Mouse (Mus musculus): ENCODE results near the gene Cptp. TPM values are rescaled to one million over a fixed set of nuclear protein-coding genes. Genes with fewer than 3 reads are reported as not detected.

Gene Cptp
- total RNA-seq, 2 experiments from 2014 or later: 21.7 to 28.9 TPM

DNA sequence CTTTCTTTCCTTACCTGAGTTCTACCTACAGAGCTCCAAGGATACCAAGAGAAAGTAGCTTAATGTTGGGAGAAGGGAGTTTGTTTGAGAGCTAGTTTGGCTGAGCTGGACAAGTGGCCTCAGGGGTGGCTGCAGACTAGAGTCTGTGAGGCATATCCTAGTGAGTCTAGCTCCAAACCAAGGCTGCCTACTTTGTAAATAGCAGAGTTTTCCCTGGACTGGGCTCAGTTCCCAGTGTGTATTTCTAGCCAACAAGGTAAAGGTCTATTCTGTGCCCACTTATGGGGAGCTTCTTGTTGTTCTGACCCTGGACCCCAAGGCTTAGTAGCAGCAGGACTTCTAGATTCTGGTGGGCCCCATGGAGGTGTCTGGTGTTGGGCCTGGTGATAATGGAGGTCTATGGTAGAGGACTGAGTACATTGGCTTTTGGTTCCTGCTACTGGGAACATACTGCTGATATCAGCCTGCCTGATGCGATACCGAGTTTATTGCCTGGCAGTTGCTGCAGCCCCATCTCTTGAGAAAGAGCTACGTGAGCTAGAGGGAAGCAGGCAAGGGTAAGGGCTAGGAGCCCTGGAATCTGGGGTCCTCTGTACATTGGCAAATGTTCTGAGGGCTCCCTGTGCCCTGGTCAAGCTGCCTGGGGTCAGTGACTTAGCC is 19.3 kb downstream of the Cptp start:
- no peak overlapping the region for H3K4me3 ChIP-seq
- intact Hi-C loops (cut with DNase I): no loop called here
- TF ChIP-seq CTCF (IDR thresholded peaks at IDR 0.05): no peak
- no peak for DNase-seq (ENCODE audit: extremely low spot score in 1 of 2, low spot score in 2 of 2)
- no peak overlapping the region for H3K27ac ChIP-seq

- Histone ChIP-seq H3K4me3 (no peak overlapping the region), H3K27ac (no peak overlapping the region)
- no peak for TF ChIP-seq CTCF (IDR thresholded peaks at IDR 0.05)
- intact Hi-C loops (cut with DNase I): no loop called here
- DNase-seq (ENCODE audit: extremely low spot score in 1 of 2, low spot score in 2 of 2): no peak
Measured at GRCm38 (mm10) chr4:155849391-155849790, 19.8 kb downstream of the Cptp start.

DNA sequence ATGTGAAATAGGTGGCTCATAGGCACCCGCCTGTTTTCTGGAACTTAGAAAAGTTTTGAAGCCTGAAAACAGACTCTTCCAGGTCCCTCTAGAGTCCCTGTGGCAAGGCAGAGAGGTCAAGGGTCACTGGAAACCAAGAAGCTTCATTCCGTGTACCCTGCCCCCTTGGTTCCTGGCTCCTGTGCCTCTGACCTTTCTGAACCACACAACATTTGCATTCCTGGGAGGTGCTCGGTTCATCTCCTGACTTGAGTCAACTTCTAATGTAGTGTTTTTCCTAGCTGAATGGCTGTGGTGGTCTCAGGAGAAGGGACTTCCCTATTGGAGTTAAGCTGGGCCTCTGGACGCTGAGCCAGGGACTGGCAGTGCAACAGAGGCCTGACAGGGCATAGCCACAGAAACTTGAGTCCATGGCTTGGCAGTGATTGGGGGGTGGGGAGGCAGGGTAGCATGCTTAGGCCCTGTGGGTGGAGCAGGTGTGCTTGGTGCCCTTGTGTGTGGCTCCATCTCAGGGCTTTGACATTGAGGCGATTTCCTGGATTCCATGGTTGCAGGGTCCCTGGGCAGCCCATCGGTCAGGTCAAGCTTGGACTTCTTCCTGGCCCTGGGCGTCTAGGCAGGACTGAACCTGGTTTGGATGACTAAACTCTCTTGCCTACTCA is 20.7 kb downstream of the Cptp start:
- no peak for DNase-seq (ENCODE audit: extremely low spot score in 1 of 2, low spot score in 2 of 2)
- TF ChIP-seq CTCF (IDR thresholded peaks at IDR 0.05): no peak
- no peak overlapping the region; the same call in 1 of the 2 replicates for H3K27ac ChIP-seq
- peak overlapping the region; percentile 77 for H3K4me3 ChIP-seq
- intact Hi-C loops (cut with DNase I): no loop called here

- H3K27ac ChIP-seq: peak overlapping the region; percentile 75
- H3K4me3 ChIP-seq: peak overlapping the region; percentile 77
- intact Hi-C loops (cut with DNase I): loop anchor here (2.0 kb wide), 1 partner anchor 17 kb away; the partner anchor contains the start of gene Aurkaip1
- TF ChIP-seq CTCF (IDR thresholded peaks at IDR 0.05): no peak
- peak in 1 of 2 experiments; percentile 32 for DNase-seq (ENCODE audit: extremely low spot score in 1 of 2, low spot score in 2 of 2)
Measured at GRCm38 (mm10) chr4:155847591-155848352, 21.5 kb downstream of the Cptp start.

GRCm38 (mm10) chr4:155846871-155847578 is 22.2 kb downstream of the Cptp start, which contains the start of gene Dvl1:
Dvl1 (plus strand) TSS chr4:155847402.
- intact Hi-C loops (cut with DNase I): loop anchor here (2.0 kb wide), 1 partner anchor 16 kb away; the partner anchor contains the start of gene Aurkaip1
- TF ChIP-seq CTCF (IDR thresholded peaks at IDR 0.05): peak; percentile 51

DNA sequence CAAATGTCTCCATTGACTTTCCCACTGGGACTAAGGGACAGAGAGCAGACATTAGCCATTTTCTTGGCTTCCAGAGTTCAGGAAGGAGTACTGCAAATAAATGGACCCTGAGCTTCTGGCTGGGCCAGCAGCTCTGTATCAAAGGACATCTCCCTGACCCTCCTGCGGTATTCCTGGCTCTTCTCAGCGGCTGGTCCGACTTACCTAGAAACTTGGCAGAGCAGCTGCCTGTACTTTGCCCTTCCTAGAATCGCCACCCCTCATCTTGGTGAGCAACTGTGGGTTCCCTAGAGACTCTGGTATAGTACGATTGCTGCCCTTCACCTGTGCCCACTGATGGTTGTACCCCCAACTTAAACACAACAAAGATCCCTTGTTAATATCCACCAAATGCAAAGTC is 26.0 kb downstream of the Cptp start:
- no peak for DNase-seq (ENCODE audit: extremely low spot score in 1 of 2, low spot score in 2 of 2)
- intact Hi-C loops (cut with DNase I): no loop called here
- no peak for TF ChIP-seq CTCF (IDR thresholded peaks at IDR 0.05)
- Histone ChIP-seq H3K4me3 (no peak overlapping the region), H3K27ac (no peak overlapping the region)

More at GRCm38 (mm10) chr4:155846871-155847578, 22.2 kb downstream of the Cptp start, which contains the start of gene Dvl1:
- Histone ChIP-seq H3K4me3 (peak within 1 kb of the TSS; percentile 77), H3K27ac (peak within 1 kb of the TSS; percentile 91)
- peak; percentile 94 to 99 for DNase-seq (ENCODE audit: extremely low spot score in 1 of 2, low spot score in 2 of 2)

GRCm38 (mm10) chr4:155841651-155842270 is 27.5 kb downstream of the Cptp start:
- Histone ChIP-seq H3K4me3 (no peak overlapping the region), H3K27ac (no peak overlapping the region)
- intact Hi-C loops (cut with DNase I): no loop called here
- DNase-seq (ENCODE audit: extremely low spot score in 1 of 2, low spot score in 2 of 2): no peak
- no peak for TF ChIP-seq CTCF (IDR thresholded peaks at IDR 0.05)

- DNase-seq (ENCODE audit: extremely low spot score in 1 of 2, low spot score in 2 of 2): peak in 1 of 2 experiments; percentile 36
- H3K4me3 ChIP-seq: peak overlapping the region; percentile 38
- no peak overlapping the region for H3K27ac ChIP-seq
- intact Hi-C loops (cut with DNase I): no loop called here
- TF ChIP-seq CTCF (IDR thresholded peaks at IDR 0.05): peak; percentile 22
Measured at GRCm38 (mm10) chr4:155841003-155841454, 28.2 kb downstream of the Cptp start.

GRCm38 (mm10) chr4:155840076-155841002 is 28.9 kb downstream of the Cptp start:
- Histone ChIP-seq H3K4me3 (peak overlapping the region; percentile 38), H3K27ac (no peak overlapping the region; the same call in 1 of the 2 replicates)
- no peak for TF ChIP-seq CTCF (IDR thresholded peaks at IDR 0.05)
- intact Hi-C loops (cut with DNase I): no loop called here
- DNase-seq (ENCODE audit: extremely low spot score in 1 of 2, low spot score in 2 of 2): no peak

DNA sequence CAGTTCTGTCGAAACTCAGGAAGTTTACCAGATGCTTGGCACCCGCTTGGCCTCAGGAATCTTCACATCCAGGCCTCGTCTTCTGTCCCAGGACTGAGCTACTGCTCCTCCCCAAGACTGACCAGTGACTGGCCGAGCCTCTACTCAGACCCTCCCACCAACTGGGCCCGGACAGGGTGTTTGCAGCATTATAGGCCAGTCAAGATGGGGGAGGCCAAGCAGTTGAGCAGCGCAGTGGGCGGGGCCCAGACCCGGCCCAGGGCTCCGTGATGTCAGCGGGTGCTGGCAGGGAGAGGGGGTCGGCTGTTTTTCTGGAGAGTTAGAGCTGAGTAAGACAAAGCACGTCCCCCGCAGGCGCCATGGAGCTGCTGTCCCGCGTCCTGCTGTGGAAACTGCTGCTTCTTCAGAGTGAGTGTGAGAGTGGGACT is 29.7 kb downstream of the Cptp start, which contains the start of gene Mxra8:
Gene Mxra8 (plus strand): TSS at position 198 of the 428 bp plus-strand sequence.
- TF ChIP-seq CTCF (IDR thresholded peaks at IDR 0.05): no peak
- intact Hi-C loops (cut with DNase I): no loop called here
- no peak within 1 kb of the TSS; the same call in 1 of the 2 replicates for H3K27ac ChIP-seq
- peak in 1 of 2 experiments; percentile 18 for DNase-seq (ENCODE audit: extremely low spot score in 1 of 2, low spot score in 2 of 2)
- H3K4me3 ChIP-seq: peak within 1 kb of the TSS; percentile 26; the same call in 1 of the 2 replicates
